Mouse (Mus musculus) hematopoietic stem cell, adult 5-6 weeks (primary cell): ENCODE results near the gene Scn7a. TPM values are rescaled to one million over a fixed set of nuclear protein-coding genes. Genes with fewer than 3 reads are reported as not detected.

Experiments used
- ATAC-seq, 2 experiments: fragments of 125-278 bp in 1 of 2; replicated peaks in 1 of 2; 2 replicates each; pipeline ENCODE4 v1.8.0; 2016 to 2017; ENCODE audit warnings: inconsistent platforms in 2 of 2, mild to moderate bottlenecking in 2 of 2, moderate number of reproducible peaks in 2 of 2, low read depth in 1 of 2, moderate TSS enrichment in 1 of 2; ENCODE audit not compliant: low FRiP score in 2 of 2, poor library complexity in 2 of 2, severe bottlenecking in 2 of 2, insufficient read depth in 1 of 2, low TSS enrichment in 1 of 2
- total RNA-seq: library from RNA; stranded (forward); fragments of 172-1452, 232-1000 nt; gene quantifications from 2 replicates; pipeline ENCODE4 v1.2.3, GENCODE M21; 2017

The Scn7a gene
- total RNA-seq = not detected in 2 replicates

GRCm38 (mm10) chr2:66784765-66785164, at the start of gene Scn7a:
TSS of gene Scn7a (minus strand) at chr2:66784914.
- ATAC-seq = no peak

- no peak for ATAC-seq
Measured at GRCm38 (mm10) chr2:66827729-66828128, 43.0 kb upstream of the Scn7a start.

DNA sequence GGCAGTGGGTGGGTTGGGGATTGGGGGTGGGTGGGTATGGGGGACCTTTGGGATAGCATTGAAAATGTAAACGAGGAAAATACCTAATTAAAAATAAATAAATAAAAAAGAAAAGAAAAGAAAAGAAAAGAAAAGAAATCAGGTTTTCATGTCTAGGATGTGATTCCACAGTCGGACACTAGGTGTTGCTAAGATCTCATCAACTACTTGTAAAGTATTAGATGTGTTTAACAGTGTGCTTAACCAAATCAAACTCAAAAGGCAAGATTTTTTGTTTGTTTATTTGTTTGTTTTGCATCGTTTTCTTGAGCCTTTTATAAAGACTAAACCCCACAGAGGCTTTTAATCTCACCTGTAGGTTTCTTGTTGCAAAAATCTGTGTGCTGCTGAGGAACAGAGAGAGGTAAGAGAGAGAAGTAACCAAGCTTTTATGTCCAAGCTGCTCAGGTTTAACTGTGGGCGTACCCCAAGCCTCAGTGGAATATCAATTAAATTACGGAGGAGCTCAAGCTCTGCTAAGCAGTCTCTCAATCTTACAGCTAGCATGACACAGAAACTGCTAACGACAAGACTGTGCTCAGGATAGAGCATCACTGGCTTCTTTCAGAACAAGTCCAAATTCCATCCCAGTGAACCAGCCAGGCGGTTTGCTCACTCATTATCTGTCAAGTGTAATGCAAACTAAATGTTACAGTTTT, 35.3 kb upstream of the Scn7a start:
- no peak for ATAC-seq

- ATAC-seq = peak in 1 of 2 experiments; percentile 46; a peak in 1 of 4 replicates
Measured at GRCm38 (mm10) chr2:66799676-66800249, 15.0 kb upstream of the Scn7a start.

GRCm38 (mm10) chr2:66797493-66797892, 12.8 kb upstream of the Scn7a start:
- ATAC-seq = no peak

DNA sequence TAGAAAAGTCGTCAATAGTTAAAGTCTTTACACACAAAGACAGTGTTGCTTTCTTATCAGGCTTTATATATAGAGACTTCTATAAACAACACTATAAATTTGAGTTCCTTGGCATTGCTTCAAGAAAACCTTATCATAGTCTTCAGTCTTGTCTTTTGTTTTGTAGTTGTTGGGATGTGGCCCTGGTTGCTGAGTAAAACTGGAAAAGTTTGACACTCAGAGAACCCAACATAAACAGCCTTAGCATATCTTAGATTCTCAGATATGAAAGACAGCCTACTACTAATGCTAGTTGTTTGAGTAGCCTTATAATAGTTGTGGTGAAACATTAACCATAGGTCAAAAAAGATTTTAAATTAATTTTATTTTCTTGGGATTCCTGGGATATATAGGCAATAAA, 6.9 kb upstream of the Scn7a start:
- ATAC-seq = no peak

DNA sequence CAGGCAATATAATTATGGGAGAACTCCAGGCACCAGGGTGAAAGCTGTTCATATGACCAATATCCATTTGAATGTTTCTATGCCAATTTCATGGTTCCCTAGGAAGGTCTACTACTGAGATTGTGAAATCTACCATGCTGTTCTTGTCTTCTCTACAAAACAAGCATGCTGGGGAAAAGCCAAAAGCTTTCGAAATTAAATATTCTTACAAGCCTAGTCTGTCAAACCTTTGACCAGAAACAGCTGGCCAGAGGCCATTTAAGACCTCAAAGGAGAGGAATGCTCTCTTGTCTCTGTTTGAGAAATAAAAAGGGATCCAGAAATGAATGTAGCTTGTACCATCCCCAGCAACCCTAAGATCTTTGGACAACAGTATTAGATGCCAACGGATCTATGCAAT, 3.8 kb downstream of the Scn7a start:
- no peak for ATAC-seq

- ATAC-seq = no peak
Measured at GRCm38 (mm10) chr2:66767980-66768379, 16.7 kb downstream of the Scn7a start.

DNA sequence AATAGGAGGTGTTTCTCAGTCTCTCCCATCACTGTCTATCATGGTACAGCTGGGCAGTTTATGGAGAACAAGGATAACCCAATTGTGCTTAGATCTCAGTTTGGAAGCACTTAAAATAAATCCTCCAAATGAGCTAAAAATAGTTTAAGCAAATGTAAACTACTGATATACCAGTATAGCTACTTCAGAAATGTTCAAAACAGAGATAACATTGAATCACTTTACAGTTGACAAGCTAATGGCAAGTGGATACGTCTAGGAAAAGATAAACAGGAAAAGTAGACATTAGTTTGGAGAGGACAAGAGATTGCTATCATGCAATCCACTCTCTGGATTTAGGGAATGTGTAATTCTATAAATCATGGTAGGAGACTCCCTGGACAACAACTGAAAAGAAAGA, 19.5 kb downstream of the Scn7a start:
- ATAC-seq = no peak

GRCm38 (mm10) chr2:66762905-66763304, 21.8 kb downstream of the Scn7a start:
- ATAC-seq = no peak

DNA sequence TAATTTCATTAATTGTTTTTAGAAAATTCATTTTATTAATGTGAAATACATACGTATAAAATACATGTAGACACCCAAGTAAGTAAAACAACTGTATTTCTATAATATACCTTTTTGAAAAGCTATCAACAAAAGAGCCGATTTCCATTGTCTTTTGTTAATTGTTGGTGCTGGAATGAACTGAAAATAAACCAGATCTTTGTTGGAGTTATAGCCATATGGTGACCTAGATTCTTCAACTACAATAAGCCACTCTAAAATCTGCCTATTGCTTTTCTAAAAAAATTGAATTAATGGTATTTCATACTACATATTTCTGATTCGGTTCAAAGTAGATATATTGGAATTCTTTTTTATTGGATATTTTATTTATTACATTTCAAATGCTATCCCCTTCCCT, 56.7 kb downstream of the Scn7a start:
- no peak for ATAC-seq

GRCm38 (mm10) chr2:66727585-66727974, 57.1 kb downstream of the Scn7a start:
- no peak for ATAC-seq

- ATAC-seq = no peak
Measured at GRCm38 (mm10) chr2:66726878-66727584, 57.7 kb downstream of the Scn7a start.

DNA sequence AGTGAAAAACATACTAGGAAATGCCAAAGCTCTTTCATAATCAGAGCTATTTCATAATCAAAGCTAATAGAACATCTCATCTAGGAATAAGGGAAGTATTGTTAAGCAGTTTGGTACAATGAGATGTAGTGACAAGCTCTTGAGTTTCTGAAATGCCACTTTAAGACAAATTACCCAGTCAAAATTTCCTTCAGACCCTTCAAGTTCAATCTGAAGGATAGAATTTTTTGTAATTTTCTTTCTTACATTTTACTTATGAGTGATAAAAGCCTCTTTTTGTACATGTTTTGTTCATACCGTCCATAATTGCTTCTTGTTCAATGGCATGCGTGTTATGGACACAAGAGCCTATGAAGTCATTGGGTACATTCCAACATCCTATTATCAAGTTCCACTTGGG, 72.6 kb downstream of the Scn7a start:
- ATAC-seq = no peak

- no peak for ATAC-seq
Measured at GRCm38 (mm10) chr2:66692300-66692699, 92.4 kb downstream of the Scn7a start.

GRCm38 (mm10) chr2:66661988-66662387, 122.7 kb downstream of the Scn7a start:
- ATAC-seq = no peak

DNA sequence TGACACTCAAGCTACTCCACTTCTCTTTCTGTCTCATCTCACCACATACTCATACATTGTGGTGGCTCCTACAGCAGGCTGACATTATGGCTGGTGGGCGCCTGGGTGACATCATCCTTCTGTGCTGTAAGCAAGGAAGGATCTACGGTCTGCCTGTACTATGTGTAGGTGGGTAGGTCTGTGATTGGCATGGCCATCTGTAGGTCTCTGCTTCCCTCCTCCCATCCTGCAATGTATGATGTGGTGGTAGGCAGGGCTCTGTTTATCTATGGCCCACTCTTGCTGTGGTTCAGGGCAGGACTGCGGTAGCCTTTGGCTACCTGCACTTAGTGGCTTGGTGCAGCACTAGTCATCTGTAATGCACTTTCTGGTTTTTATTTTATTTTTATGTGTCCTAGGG, 128.3 kb downstream of the Scn7a start:
- ATAC-seq = no peak

DNA sequence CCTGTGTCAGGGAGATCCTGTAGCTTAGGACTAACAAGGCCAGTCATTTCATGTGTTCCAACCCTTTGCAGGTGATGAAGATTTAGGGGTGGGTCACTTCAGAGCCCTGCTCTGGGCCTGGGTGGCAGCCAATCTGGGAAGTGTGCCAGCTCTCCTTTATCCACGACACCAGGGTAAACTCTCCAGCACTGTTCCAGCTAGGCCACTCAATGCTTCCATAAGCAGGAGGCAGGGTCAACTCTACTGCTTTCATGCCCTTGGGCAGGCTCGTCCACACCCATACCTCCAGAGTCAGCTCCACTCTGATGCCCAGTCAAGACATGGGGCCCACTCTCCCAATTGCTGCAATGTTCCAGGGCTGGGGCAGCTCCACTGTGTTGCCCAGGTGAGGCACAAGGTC, 129.3 kb downstream of the Scn7a start:
- no peak for ATAC-seq

GRCm38 (mm10) chr2:66644384-66644783, 140.3 kb downstream of the Scn7a start:
- peak; percentile 58 to 69; a peak in 2 of 4 replicates for ATAC-seq
